Mouse (Mus musculus): ENCODE results near the gene Fcgrt. TPM values are rescaled to one million over a fixed set of nuclear protein-coding genes. Genes with fewer than 3 reads are reported as not detected.

Fcgrt gene
- polyA plus RNA-seq, 1 experiment from 2014 or later, result 56.4 TPM

DNA sequence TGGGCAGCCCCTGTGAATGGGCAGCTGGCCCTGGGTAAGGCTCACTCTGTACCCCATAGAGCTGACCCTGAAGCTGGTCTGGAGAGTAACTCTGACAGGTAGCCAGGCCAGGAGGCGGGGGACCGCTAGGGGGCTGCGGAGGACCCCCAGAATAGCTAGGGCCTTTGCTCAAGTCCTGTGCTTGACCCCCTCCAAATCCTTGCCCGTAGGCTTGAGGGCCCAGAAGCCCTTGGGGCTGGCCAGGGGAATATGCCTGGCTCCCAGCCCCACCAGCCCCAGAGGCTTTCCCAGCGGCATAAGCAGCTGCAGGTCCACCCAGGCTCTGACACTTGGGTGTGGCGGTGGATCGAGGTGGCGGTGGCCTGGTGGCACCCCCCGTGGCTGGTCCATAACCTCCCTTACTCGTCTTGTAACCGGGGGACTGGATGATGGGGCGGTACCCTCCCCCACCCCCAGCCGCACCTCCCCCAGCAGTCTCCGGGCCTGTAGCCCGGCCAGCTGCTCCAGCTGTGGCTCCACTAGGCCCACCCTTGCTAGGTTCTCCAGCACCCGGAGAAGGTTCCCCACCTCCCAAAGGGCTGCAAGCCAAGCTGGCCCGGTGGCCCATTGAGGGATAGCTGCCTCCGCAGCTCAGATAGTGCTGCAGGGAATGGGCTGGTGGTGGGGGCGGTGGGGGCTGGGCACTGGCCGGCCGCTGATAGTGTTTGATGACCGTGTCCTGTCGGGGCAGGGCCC lies 54.6 kb downstream of the Fcgrt start:
- no peak for ATAC-seq (ENCODE audit: insufficient read depth)
- H3K4me1 ChIP-seq (ENCODE audit: insufficient read depth), result 0 out of 2 replicates have a peak, but pooled peaks cover 3% of the 10 kb centered on the region
- H3K27me3 ChIP-seq (ENCODE audit: insufficient read depth, low read length), result no peaks in the 10 kb centered on the region
- WGBS, result 88% methylated on average over 23 of the region's 23 CpGs
- H3K9me3 ChIP-seq (ENCODE audit: low read depth, low read length), result no peaks in the 10 kb centered on the region
- no peak overlapping the region for H3K4me2 ChIP-seq
- TF ChIP-seq CTCF (IDR thresholded peaks at IDR 0.05; ENCODE audit: low read depth), result no peak
- no peak overlapping the region for H3K4me3 ChIP-seq (ENCODE audit: low read depth, low read length)
- no peak overlapping the region for H3K9ac ChIP-seq
- DNase-seq, result no peak
- H3K27ac ChIP-seq (ENCODE audit: low read depth), result no peak overlapping the region
- peaks cover 66% of the 10 kb centered on the region for H3K36me3 ChIP-seq (ENCODE audit: insufficient read depth)

GRCm38 (mm10) chr7:45048001-45048890 lies 55.4 kb downstream of the Fcgrt start:
- WGBS, result 89% methylated on average over 38 of the region's 38 CpGs
- Histone ChIP-seq H3K9me3 (ENCODE audit: low read depth, low read length) (no peaks in the 10 kb centered on the region), H3K9ac (no peak overlapping the region), H3K36me3 (ENCODE audit: insufficient read depth) (peaks cover 74% of the 10 kb centered on the region), H3K4me1 (ENCODE audit: insufficient read depth) (0 out of 2 replicates have a peak, but pooled peaks cover 3% of the 10 kb centered on the region), H3K4me2 (no peak overlapping the region), H3K4me3 (ENCODE audit: low read depth, low read length) (no peak overlapping the region), H3K27me3 (ENCODE audit: insufficient read depth, low read length) (no peaks in the 10 kb centered on the region), H3K27ac (ENCODE audit: low read depth) (no peak overlapping the region)
- TF ChIP-seq CTCF (IDR thresholded peaks at IDR 0.05; ENCODE audit: low read depth), result no peak
- no peak for DNase-seq
- no peak for ATAC-seq (ENCODE audit: insufficient read depth)

DNA sequence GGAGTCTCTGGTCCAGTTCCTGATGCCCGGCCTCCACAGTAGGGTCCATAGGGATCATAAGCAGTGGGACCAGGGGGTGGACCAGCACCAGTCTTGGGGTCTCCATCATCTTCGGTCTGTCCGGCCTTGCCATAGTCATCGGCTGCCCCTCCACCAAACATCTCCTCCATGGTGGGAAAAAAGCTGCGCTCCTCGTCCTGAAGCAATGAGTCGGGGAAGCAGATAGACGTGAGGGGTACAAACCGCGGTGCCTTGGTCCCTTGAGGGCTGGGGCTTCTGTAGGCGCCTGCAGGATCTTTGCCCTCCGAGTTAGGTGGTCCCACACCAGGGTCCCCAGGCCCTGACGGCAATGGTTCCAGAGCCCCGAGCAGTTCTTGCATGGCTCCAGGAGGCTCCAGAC lies 56.2 kb downstream of the Fcgrt start:
- DNase-seq, result no peak
- ATAC-seq (ENCODE audit: insufficient read depth), result no peak
- H3K27ac ChIP-seq (ENCODE audit: low read depth), result no peak overlapping the region
- TF ChIP-seq CTCF (IDR thresholded peaks at IDR 0.05; ENCODE audit: low read depth), result no peak
- peaks cover 82% of the 10 kb centered on the region for H3K36me3 ChIP-seq (ENCODE audit: insufficient read depth)
- no peak overlapping the region for H3K4me2 ChIP-seq
- WGBS, result 94% methylated on average over 14 of the region's 14 CpGs
- H3K9ac ChIP-seq, result no peak overlapping the region
- H3K9me3 ChIP-seq (ENCODE audit: low read depth, low read length), result no peaks in the 10 kb centered on the region
- no peak overlapping the region for H3K4me3 ChIP-seq (ENCODE audit: low read depth, low read length)
- H3K27me3 ChIP-seq (ENCODE audit: insufficient read depth, low read length), result no peaks in the 10 kb centered on the region
- 0 out of 2 replicates have a peak, but pooled peaks cover 3% of the 10 kb centered on the region for H3K4me1 ChIP-seq (ENCODE audit: insufficient read depth)

DNA sequence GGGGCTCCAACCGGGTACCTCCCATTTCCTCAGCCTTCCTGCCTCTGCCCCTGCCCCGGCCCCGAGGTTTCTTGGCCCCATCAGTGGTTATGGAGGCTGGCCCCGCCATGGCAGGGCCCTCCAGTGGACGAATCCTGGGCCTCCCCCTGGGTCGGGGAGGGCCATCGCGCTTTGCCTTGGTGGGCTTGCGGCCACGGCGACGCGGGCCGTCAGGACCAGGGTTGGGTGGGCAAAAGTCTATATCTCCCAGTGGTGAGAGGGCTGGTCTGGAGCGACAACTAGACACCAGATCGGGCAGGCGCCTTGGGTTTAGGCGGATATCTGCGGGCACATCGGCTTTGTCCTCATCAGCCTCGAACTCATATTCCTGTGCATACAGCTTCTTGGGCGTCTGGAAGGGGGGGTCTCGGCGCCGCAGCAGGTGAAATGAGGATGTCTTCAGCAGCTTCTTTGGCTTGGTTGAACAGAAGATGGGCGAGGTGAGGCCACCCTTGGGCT lies 56.7 kb downstream of the Fcgrt start:
- no peak overlapping the region for H3K4me2 ChIP-seq

GRCm38 (mm10) chr7:45045741-45046140 lies 57.9 kb downstream of the Fcgrt start:
- H3K9ac ChIP-seq, result no peak overlapping the region
- no peak for DNase-seq
- H3K4me3 ChIP-seq (ENCODE audit: low read depth, low read length), result no peak overlapping the region
- ATAC-seq (ENCODE audit: insufficient read depth), result no peak
- no peaks in the 10 kb centered on the region for H3K4me1 ChIP-seq (ENCODE audit: insufficient read depth)
- no peaks in the 10 kb centered on the region for H3K9me3 ChIP-seq (ENCODE audit: low read depth, low read length)
- no peak overlapping the region for H3K4me2 ChIP-seq
- WGBS, result 92% methylated on average over 22 of the region's 22 CpGs
- no peaks in the 10 kb centered on the region for H3K27me3 ChIP-seq (ENCODE audit: insufficient read depth, low read length)
- TF ChIP-seq CTCF (IDR thresholded peaks at IDR 0.05; ENCODE audit: low read depth), result no peak
- no peak overlapping the region for H3K27ac ChIP-seq (ENCODE audit: low read depth)
- peaks cover 99% of the 10 kb centered on the region for H3K36me3 ChIP-seq (ENCODE audit: insufficient read depth)

More for the DNA sequence above, 56.7 kb downstream of the Fcgrt start:
- TF ChIP-seq CTCF (IDR thresholded peaks at IDR 0.05; ENCODE audit: low read depth), result no peak
- DNase-seq, result no peak
- Histone ChIP-seq H3K27ac (ENCODE audit: low read depth) (no peak overlapping the region), H3K4me3 (ENCODE audit: low read depth, low read length) (no peak overlapping the region), H3K4me1 (ENCODE audit: insufficient read depth) (0 out of 2 replicates have a peak, but pooled peaks cover 3% of the 10 kb centered on the region), H3K9ac (no peak overlapping the region), H3K36me3 (ENCODE audit: insufficient read depth) (peaks cover 88% of the 10 kb centered on the region), H3K9me3 (ENCODE audit: low read depth, low read length) (no peaks in the 10 kb centered on the region), H3K27me3 (ENCODE audit: insufficient read depth, low read length) (no peaks in the 10 kb centered on the region)
- no peak for ATAC-seq (ENCODE audit: insufficient read depth)
- 94% methylated on average over 26 of the region's 26 CpGs for WGBS

DNA sequence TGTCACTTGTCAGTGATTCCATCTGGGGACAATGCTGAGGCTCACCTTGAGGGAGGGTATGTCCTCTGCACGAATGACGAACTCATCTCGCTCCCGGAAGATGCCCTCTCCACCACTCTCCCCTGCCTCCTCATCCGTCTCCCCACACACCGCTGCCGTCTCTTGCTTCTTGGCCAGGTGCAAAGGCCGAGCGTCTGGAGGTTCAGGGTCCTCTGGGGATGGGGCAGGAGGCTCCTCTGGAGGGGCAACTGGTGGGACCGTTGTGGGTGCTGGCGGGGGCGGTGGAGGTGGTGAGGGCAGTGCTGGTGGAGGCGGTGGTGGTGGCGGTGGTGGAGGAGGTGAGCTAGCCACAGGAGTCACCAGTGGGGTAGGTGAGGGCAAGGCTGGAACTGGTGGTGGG lies 60.3 kb downstream of the Fcgrt start:
- no peak overlapping the region for H3K4me2 ChIP-seq
- no peaks in the 10 kb centered on the region for H3K9me3 ChIP-seq (ENCODE audit: low read depth, low read length)
- 89% methylated on average over 14 of the region's 14 CpGs for WGBS
- no peaks in the 10 kb centered on the region for H3K27me3 ChIP-seq (ENCODE audit: insufficient read depth, low read length)
- H3K36me3 ChIP-seq (ENCODE audit: insufficient read depth), result peaks cover 99% of the 10 kb centered on the region
- ATAC-seq (ENCODE audit: insufficient read depth) (no peak), DNase-seq (no peak)
- no peak for TF ChIP-seq CTCF (IDR thresholded peaks at IDR 0.05; ENCODE audit: low read depth)
- H3K27ac ChIP-seq (ENCODE audit: low read depth), result no peak overlapping the region
- H3K4me3 ChIP-seq (ENCODE audit: low read depth, low read length), result no peak overlapping the region
- H3K4me1 ChIP-seq (ENCODE audit: insufficient read depth), result no peaks in the 10 kb centered on the region
- no peak overlapping the region for H3K9ac ChIP-seq

MicroRNA genes within 50 kb of the gene (microRNA counts, 519-probe panel; counts per million panel counts)
- 2,841 counts per million, percentile 53 among the panel's probes with 10 or more counts for microRNA mmu-miR-150

Small RNA genes lying within 50 kb of the gene (microRNA-seq; reads per million reads assigned to microRNA genes)
- gene Mir150 (ENCODE audit: borderline number of aligned reads), result 47.5 reads per million, percentile 40 among the genes with 10 or more reads in this experiment
- 16.6 reads per million, percentile 30 among the genes with 10 or more reads in this experiment for gene Mir5121 (ENCODE audit: borderline number of aligned reads)

Other genes starting within 250 kb of the Fcgrt start
- gene Pnkp, start 246.7 kb downstream of the Fcgrt start, polyA plus RNA-seq (2014; fragmentation: Nextera tagmentation; extraction: Ambion mirVana), result 30.3 and 30.7 TPM in 2 replicates
- 386 and 443 TPM in 2 replicates for gene Ptov1, start 234.1 kb downstream of the Fcgrt start, polyA plus RNA-seq (2014; fragmentation: Nextera tagmentation; extraction: Ambion mirVana)
- gene Med25, start 211.1 kb downstream of the Fcgrt start, polyA plus RNA-seq (2014; fragmentation: Nextera tagmentation; extraction: Ambion mirVana), result 77.9 and 79.5 TPM in 2 replicates
- 17.7 and 19.1 TPM in 2 replicates for gene Fuz, start 207.8 kb downstream of the Fcgrt start, polyA plus RNA-seq (2014; fragmentation: Nextera tagmentation; extraction: Ambion mirVana)
- 73.6 and 83.2 TPM in 2 replicates for gene Ap2a1, start 174.4 kb downstream of the Fcgrt start, polyA plus RNA-seq (2014; fragmentation: Nextera tagmentation; extraction: Ambion mirVana)
- gene Tsks, start 160.6 kb downstream of the Fcgrt start, polyA plus RNA-seq (2014; fragmentation: Nextera tagmentation; extraction: Ambion mirVana), result 0.11 and 0.14 TPM in 2 replicates
- 14.9 and 15.5 TPM in 2 replicates for gene Cpt1c, start 129.0 kb downstream of the Fcgrt start, polyA plus RNA-seq (2014; fragmentation: Nextera tagmentation; extraction: Ambion mirVana)
- gene Prmt1, start 117.3 kb downstream of the Fcgrt start, polyA plus RNA-seq (2014; fragmentation: Nextera tagmentation; extraction: Ambion mirVana), result 228 and 238 TPM in 2 replicates
- 78.7 and 83.0 TPM in 2 replicates for gene Irf3, start 106.2 kb downstream of the Fcgrt start, polyA plus RNA-seq (2014; fragmentation: Nextera tagmentation; extraction: Ambion mirVana)
- 69.9 and 76.9 TPM in 2 replicates for gene Bcl2l12, start 105.1 kb downstream of the Fcgrt start, polyA plus RNA-seq (2014; fragmentation: Nextera tagmentation; extraction: Ambion mirVana)
- 45.9 and 53.6 TPM in 2 replicates for gene Scaf1, start 87.5 kb downstream of the Fcgrt start, polyA plus RNA-seq (2014; fragmentation: Nextera tagmentation; extraction: Ambion mirVana)
- gene Rras, start 85.9 kb downstream of the Fcgrt start, polyA plus RNA-seq (2014; fragmentation: Nextera tagmentation; extraction: Ambion mirVana), result 46.2 and 46.5 TPM in 2 replicates
- gene Prr12, start 51.0 kb downstream of the Fcgrt start, polyA plus RNA-seq (2014; fragmentation: Nextera tagmentation; extraction: Ambion mirVana), result 14.2 and 16.2 TPM in 2 replicates
- 68.6 and 71.9 TPM in 2 replicates for gene Nosip, start 41.4 kb downstream of the Fcgrt start, polyA plus RNA-seq (2014; fragmentation: Nextera tagmentation; extraction: Ambion mirVana)
- 18.1 and 19.2 TPM in 2 replicates for gene Prrg2, start 41.2 kb downstream of the Fcgrt start, polyA plus RNA-seq (2014; fragmentation: Nextera tagmentation; extraction: Ambion mirVana)
- gene Rcn3, start 11.6 kb downstream of the Fcgrt start, polyA plus RNA-seq (2014; fragmentation: Nextera tagmentation; extraction: Ambion mirVana), result 344 and 360 TPM in 2 replicates
- gene Rps11, start 20.6 kb upstream of the Fcgrt start, polyA plus RNA-seq (2014; fragmentation: Nextera tagmentation; extraction: Ambion mirVana), result 1,873 and 1,878 TPM in 2 replicates
- 1,527 and 1,587 TPM in 2 replicates for gene Rpl13a, start 24.9 kb upstream of the Fcgrt start, polyA plus RNA-seq (2014; fragmentation: Nextera tagmentation; extraction: Ambion mirVana)
- 1.2 and 1.4 TPM in 2 replicates for gene Gm45713, start 32.4 kb upstream of the Fcgrt start, polyA plus RNA-seq (2014; fragmentation: Nextera tagmentation; extraction: Ambion mirVana)
- gene Flt3l, start 32.6 kb upstream of the Fcgrt start, polyA plus RNA-seq (2014; fragmentation: Nextera tagmentation; extraction: Ambion mirVana), result 0.72 and 1.1 TPM in 2 replicates
- 110 and 112 TPM in 2 replicates for gene Pih1d1, start 50.5 kb upstream of the Fcgrt start, polyA plus RNA-seq (2014; fragmentation: Nextera tagmentation; extraction: Ambion mirVana)
- gene Aldh16a1, start 50.7 kb upstream of the Fcgrt start, polyA plus RNA-seq (2014; fragmentation: Nextera tagmentation; extraction: Ambion mirVana), result 52.1 and 52.9 TPM in 2 replicates
- 0.09 and 0.97 TPM in 2 replicates for gene Slc17a7, start 60.1 kb upstream of the Fcgrt start, polyA plus RNA-seq (2014; fragmentation: Nextera tagmentation; extraction: Ambion mirVana)
- gene Gfy, start 75.7 kb upstream of the Fcgrt start, polyA plus RNA-seq (2014; fragmentation: Nextera tagmentation; extraction: Ambion mirVana), result not detected in 2 replicates
- not detected in 2 replicates for gene Pth2, start 77.1 kb upstream of the Fcgrt start, polyA plus RNA-seq (2014; fragmentation: Nextera tagmentation; extraction: Ambion mirVana)
- gene Ccdc155, start 101.0 kb upstream of the Fcgrt start, polyA plus RNA-seq (2014; fragmentation: Nextera tagmentation; extraction: Ambion mirVana), result 0.19 and 0.38 TPM in 2 replicates
- 0.45 TPM in 1 of 2 replicates, not detected in the other for gene Dkkl1, start 108.3 kb upstream of the Fcgrt start, polyA plus RNA-seq (2014; fragmentation: Nextera tagmentation; extraction: Ambion mirVana)
- 204 and 222 TPM in 2 replicates for gene Tead2, start 111.9 kb upstream of the Fcgrt start, polyA plus RNA-seq (2014; fragmentation: Nextera tagmentation; extraction: Ambion mirVana)
- gene Cd37, start 135.3 kb upstream of the Fcgrt start, polyA plus RNA-seq (2014; fragmentation: Nextera tagmentation; extraction: Ambion mirVana), result 2.1 and 2.9 TPM in 2 replicates
- gene Slc6a16, start 137.2 kb upstream of the Fcgrt start, polyA plus RNA-seq (2014; fragmentation: Nextera tagmentation; extraction: Ambion mirVana), result not detected in 2 replicates
- not detected in 2 replicates for gene Slc6a21, start 173.7 kb upstream of the Fcgrt start, polyA plus RNA-seq (2014; fragmentation: Nextera tagmentation; extraction: Ambion mirVana)
- 11.4 and 15.7 TPM in 2 replicates for gene Trpm4, start 229.9 kb upstream of the Fcgrt start, polyA plus RNA-seq (2014; fragmentation: Nextera tagmentation; extraction: Ambion mirVana)
- gene Hrc, start 231.4 kb upstream of the Fcgrt start, polyA plus RNA-seq (2014; fragmentation: Nextera tagmentation; extraction: Ambion mirVana), result 0.58 and 1.2 TPM in 2 replicates